Mouse (Mus musculus) limb, embryonic 14.5 days (tissue): Measurements from ENCODE around the gene Cadps. TPM values are rescaled to one million over a fixed set of nuclear protein-coding genes. Genes with fewer than 3 reads are reported as not detected.

Experiments
- ATAC-seq: fragments of 200-750 bp; cut with Nextera tagmentation; 2 replicates; pipeline ENCODE4 v1.8.0; 2017; ENCODE audit warnings: low read depth, moderate number of reproducible peaks, moderate TSS enrichment; ENCODE audit not compliant: low FRiP score
- DNase-seq: peaks from one replicate; pipeline ENCODE4 v3.0.0-alpha.2; 2015; ENCODE audit warnings: low spot score
- H3K27ac ChIP-seq: fragments of 300-500 bp; sonication (generic); replicated peaks from 2 replicates; pipeline ENCODE4 v1.5.1; 2014; ENCODE audit warnings: low read depth, mild to moderate bottlenecking, low read length, moderate library complexity, mixed read lengths
- H3K27me3 ChIP-seq: fragments of 300-500 bp; sonication (generic); 2 replicates; pipeline ENCODE4 v1.6.1; 2014; ENCODE audit warnings: low read length, mixed read lengths; ENCODE audit not compliant: control insufficient read depth, insufficient read depth
- H3K36me3 ChIP-seq: fragments of 300-500 bp; sonication (generic); 2 replicates; pipeline ENCODE4 v1.6.1; 2014; ENCODE audit warnings: mild to moderate bottlenecking, low read length, moderate library complexity, mixed read lengths; ENCODE audit not compliant: control insufficient read depth, insufficient read depth
- H3K4me1 ChIP-seq: fragments of 300-500 bp; sonication (generic); 2 replicates; pipeline ENCODE4 v1.6.1; 2014; ENCODE audit warnings: antibody characterized with exemption, low read length, mixed read lengths; ENCODE audit not compliant: control insufficient read depth, insufficient read depth
- H3K4me2 ChIP-seq: fragments of 300-500 bp; sonication (generic); replicated peaks from 2 replicates; pipeline ENCODE4 v1.6.1; 2014; ENCODE audit warnings: low read depth, mild to moderate bottlenecking, low read length, moderate library complexity; ENCODE audit not compliant: severe bottlenecking
- H3K4me3 ChIP-seq: fragments of 300-500 bp; sonication (generic); replicated peaks from 2 replicates; pipeline ENCODE4 v1.5.1; 2014; ENCODE audit warnings: low read length
- H3K9ac ChIP-seq: fragments of 300-500 bp; sonication (generic); 2 replicates; pipeline ENCODE4 v1.6.1; 2014; ENCODE audit warnings: mild to moderate bottlenecking, low read depth, low read length, moderate library complexity; ENCODE audit not compliant: severe bottlenecking
- H3K9me3 ChIP-seq: fragments of 300-500 bp; sonication (generic); 2 replicates; pipeline ENCODE4 v1.6.1; 2016; ENCODE audit warnings: low read length; ENCODE audit not compliant: control insufficient read depth
- POLR2A ChIP-seq: fragments of 200-500 bp; IDR thresholded peaks from 2 replicates; pipeline ENCODE4 v1.8.0; 2012; ENCODE audit warnings: inconsistent platforms, mild to moderate bottlenecking, moderate library complexity, borderline replicate concordance; ENCODE audit not compliant: insufficient read depth, insufficient read length; ENCODE audit errors: extremely low read depth
- WGBS: fragments of 180-500 bp; shearing (Covaris S2); extraction: QIAGEN DNeasy Blood & Tissue Kit; methylation state at CpG from one replicate; pipeline ENCODE4 v1.1.7; 2014; 5-methylcytosine and 5-hydroxymethylcytosine counted together
- polyA plus RNA-seq, 2 experiments: library from polyadenylated mRNA; depleted of rRNA in 1 of 2; stranded (reverse) in 1 of 2; unstranded in 1 of 2; fragments of >200 nt; fragmentation: Nextera tagmentation in 1 of 2; extraction: Ambion mirVana in 1 of 2; gene quantifications; 2 replicates each; pipeline versions ENCODE4 v1.2.1 to v1.2.3; 2012 to 2014

Gene Cadps
- polyA plus RNA-seq, 2 experiments, result 4.9 to 5.9 TPM

DNA sequence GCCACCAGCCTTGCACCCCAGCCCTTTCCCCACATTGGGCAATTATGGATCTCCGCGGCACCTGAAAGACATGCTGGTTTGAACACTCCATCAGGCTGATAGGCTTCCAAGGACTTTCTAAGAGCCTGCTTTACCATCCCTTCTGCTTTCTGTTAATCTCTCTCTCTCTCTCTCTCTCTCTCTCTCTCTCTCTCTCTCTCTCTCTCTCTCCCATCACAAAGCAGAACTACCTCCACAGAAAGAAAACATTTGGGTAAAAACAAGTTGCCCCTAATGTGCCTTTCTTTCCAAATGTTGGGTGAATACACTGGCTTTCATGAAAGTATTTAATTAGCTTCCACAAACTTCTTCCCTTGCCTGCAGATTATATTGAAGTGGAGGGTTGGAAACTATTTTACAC lies 474.8 kb downstream of the Cadps start, which contains the start of gene Fezf2:
TSS of gene Fezf2 (minus strand) at position 101 of the 400 bp plus-strand sequence.
- Histone ChIP-seq H3K27me3 (peaks cover 97% of the 10 kb centered on the region), H3K9ac (no peak within 1 kb of the TSS), H3K4me1 (peaks cover 3% of the 10 kb centered on the region; the same call in 1 of the 2 replicates), H3K9me3 (no peaks in the 10 kb centered on the region), H3K4me3 (peak within 1 kb of the TSS; percentile 26; the same call in 1 of the 2 replicates), H3K36me3 (no peaks in the 10 kb centered on the region), H3K4me2 (0 out of 2 replicates have a peak within 1 kb of the TSS, but pooled peaks have one; percentile 41), H3K27ac (no peak within 1 kb of the TSS)
- 5% methylated on average over 2 of the region's 2 CpGs for WGBS
- TF ChIP-seq POLR2A, result no peak
- ATAC-seq (no peak), DNase-seq (no peak)

DNA sequence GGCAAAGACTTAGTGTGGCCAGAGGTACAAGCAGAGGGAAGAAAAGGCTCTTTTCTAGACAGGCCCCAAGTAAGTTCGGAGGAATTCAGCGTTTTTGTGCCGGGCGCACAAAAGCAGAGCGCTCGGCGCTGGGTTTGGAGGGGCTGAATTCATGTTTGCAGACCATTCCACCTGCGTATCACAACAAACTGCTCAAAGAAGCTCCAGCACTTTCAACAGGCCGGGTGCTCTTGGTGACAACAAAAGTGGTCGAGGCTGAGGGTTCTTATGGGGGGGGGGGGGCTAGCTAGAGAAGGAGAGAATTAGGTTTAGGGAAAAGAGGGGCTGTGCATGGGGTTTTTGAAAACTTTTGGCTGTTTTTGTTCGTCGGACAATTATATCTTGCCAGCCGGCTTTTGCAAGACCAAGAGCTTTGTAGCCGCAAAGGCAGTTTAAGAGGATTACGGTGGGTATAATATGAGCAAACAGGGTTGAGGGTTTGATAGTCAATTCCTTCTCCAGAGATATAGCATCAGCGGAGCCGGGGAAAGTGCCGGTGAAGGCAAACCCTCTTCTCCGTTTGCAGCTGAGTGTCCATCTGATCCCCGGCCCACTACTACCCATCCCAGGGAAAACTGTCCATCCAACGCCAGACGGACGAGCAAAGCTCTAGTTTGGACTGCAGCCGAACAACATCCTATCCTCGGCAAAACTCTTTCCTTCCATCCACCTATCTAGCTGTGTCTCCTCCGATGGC lies 475.8 kb downstream of the Cadps start:
- DNase-seq, result peak; percentile 3

DNA sequence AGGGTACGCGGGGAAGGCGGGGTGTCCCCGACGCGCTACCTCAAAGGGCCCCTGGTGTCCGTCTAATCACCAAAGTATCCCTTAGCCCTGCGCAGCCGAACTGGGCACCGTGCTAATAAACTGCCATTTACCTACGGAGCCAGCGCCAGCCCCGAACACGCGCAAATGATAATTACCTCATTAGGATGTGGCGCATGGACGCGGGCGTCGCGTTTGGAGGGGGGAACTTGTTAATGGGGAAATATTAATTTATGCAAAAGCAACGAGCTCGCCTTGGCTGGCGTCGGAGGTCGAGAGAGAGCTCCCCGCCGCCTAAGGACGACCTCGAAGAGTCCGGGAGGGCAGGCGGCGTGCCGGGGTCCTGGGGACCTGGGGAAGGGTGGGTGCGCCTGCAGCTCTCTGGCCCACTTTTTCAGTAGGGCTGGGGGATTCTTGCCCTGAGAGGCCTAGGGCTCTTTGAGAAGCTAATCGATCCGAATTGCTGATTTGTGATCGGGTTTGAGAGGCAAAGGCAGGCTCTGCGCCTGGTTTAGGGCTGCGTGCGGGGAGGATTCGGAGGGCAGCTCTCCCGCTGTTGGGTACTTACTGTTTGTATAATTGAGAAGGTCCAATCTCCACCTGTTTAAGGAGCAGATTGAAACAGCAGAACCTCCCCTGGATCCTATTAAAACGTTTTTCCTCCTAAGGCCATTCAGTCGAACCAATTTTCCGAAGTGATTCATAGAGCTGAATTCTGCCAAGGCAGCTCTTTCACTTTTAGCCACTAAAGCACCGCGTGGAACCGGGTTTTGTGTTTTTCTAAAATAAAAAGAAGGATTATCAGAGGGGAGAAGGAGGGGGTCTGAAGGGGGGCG lies 476.6 kb downstream of the Cadps start:
- peak overlapping the region; percentile 26 for H3K4me3 ChIP-seq
- H3K27ac ChIP-seq, result no peak overlapping the region
- peak; percentile 11 for DNase-seq
- peaks cover 3% of the 10 kb centered on the region; the same call in 1 of the 2 replicates for H3K4me1 ChIP-seq
- TF ChIP-seq POLR2A, result no peak
- H3K4me2 ChIP-seq, result peak overlapping the region; percentile 41
- no peaks in the 10 kb centered on the region for H3K36me3 ChIP-seq
- H3K9ac ChIP-seq, result 0 out of 2 replicates have a peak overlapping the region, but pooled peaks have one; percentile 16
- H3K9me3 ChIP-seq, result no peaks in the 10 kb centered on the region
- ATAC-seq, result no peak
- WGBS, result under 1% methylated on average over 50 of the region's 50 CpGs
- peaks cover 100% of the 10 kb centered on the region for H3K27me3 ChIP-seq

More for the DNA sequence above, 475.8 kb downstream of the Cadps start:
- Histone ChIP-seq H3K27me3 (peaks cover 99% of the 10 kb centered on the region), H3K27ac (no peak overlapping the region), H3K4me3 (peak overlapping the region; percentile 26), H3K9me3 (no peaks in the 10 kb centered on the region), H3K4me1 (peaks cover 3% of the 10 kb centered on the region; the same call in 1 of the 2 replicates), H3K36me3 (no peaks in the 10 kb centered on the region), H3K4me2 (peak overlapping the region; percentile 41), H3K9ac (0 out of 2 replicates have a peak overlapping the region, but pooled peaks have one; percentile 16)
- no peak for TF ChIP-seq POLR2A
- 1% methylated on average over 26 of the region's 26 CpGs for whole genome bisulfite sequencing
- ATAC-seq, result no peak

DNA sequence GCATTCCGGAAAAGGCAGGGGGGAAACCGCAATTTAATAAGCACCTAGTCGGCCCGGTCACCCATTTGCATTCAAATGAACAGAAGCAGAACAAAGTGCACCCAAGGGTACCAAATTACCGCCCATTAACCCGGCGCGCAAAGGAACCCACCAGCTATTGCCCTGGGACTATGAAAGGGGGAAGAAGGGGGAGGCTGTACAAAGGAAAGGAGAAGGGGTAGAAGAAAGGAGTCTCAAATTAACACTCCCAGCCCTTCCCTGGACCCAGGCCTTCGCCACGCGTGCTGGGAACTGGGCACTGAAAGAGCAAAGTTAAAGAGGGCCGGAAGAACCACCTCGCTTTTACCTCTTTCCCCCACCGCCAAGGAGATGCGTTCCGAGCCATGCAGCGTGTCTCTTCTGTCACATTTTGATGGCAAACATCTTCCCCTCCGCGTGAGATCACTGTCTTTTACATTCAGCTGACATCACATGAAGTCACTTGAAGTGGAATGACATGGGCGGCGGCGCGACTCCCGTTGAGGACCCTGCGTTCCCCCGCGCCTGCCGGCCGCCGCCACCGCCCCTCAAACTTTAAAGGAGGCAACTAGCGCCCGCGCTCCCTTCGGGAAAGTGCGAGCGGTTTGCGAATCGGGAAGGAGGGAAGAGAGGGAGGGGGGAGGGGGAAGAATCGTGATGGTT lies 477.5 kb downstream of the Cadps start:
- Histone ChIP-seq H3K36me3 (no peaks in the 10 kb centered on the region), H3K4me1 (peaks cover 3% of the 10 kb centered on the region; the same call in 1 of the 2 replicates), H3K27me3 (peaks cover 100% of the 10 kb centered on the region), H3K27ac (no peak overlapping the region), H3K9me3 (no peaks in the 10 kb centered on the region), H3K4me3 (peak overlapping the region; percentile 26), H3K4me2 (peak overlapping the region; percentile 41), H3K9ac (no peak overlapping the region)
- under 1% methylated on average over 40 of the region's 40 CpGs for WGBS
- DNase-seq (no peak), ATAC-seq (no peak)
- no peak for TF ChIP-seq POLR2A
